Comparison of ENCODE assay signal across 8 mouse cellular contexts in the genomic region with DNA sequence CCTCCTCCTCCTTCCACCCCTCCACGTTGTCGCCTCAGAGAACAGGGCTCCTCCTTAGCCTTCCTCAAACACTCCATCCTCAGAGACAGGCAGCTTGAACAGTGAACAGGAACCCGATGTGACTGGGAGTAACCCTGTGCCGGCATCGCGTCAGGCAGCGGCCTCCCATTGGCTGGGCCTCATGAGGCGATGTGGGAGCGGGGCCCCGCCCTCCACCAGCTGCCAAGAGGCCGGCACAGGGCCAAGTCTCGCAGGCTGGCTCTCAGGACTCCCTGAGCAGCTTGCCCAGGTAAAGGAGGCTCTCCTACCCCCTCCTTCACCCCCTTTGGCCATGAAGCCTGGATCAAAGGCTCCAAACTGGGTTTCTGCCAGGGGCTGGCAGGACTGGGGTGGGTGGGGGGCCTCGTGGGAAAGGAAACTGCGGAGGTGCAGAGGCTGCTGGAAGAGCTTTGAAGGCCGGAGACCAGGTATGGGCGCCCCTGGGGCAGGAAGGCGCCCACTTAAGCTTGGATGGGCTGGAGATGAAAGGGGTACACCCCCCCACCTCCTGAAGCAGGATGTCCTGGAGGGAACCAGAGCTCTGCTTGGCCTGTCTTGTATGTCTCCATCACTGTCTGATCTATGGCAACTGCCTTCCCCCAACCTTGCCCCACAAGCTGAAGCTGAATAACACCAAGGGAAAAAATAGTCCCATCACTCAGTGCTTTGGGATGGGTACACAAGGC. TPM values are rescaled to one million over a fixed set of nuclear protein-coding genes. Genes with fewer than 3 reads are reported as not detected.
DNase-seq lines count a peak whose midpoint lies in the region; ATAC-seq and TF ChIP-seq lines count a peak whose summit lies in the region.

No protein-coding gene starts in this region.

- no peak for TF ChIP-seq CTCF in layer of hippocampus, adult 2 months (conservative IDR thresholded peaks at IDR 0.05)
- no peak for TF ChIP-seq CTCF in lung, adult 2 months (IDR thresholded peaks at IDR 0.05; ENCODE audit: insufficient read depth, low read length)

- peak overlapping the region; percentile 85 for H3K27ac ChIP-seq in forebrain, embryonic 15.5 days (replicated peaks)
- H3K27ac ChIP-seq in layer of hippocampus, adult 2 months = peak overlapping the region; percentile 88
- peak overlapping the region; percentile 75 for H3K27ac ChIP-seq in neural tube, embryonic 15.5 days (replicated peaks)

- ATAC-seq in forebrain, embryonic 15.5 days (replicated peaks) = peak; percentile 93
- peak; percentile 91 for ATAC-seq in neural tube, embryonic 15.5 days (ENCODE audit: low FRiP score)

- peak overlapping the region; percentile 45 for H3K4me2 ChIP-seq in forebrain, embryonic 15.5 days (replicated peaks)
- H3K4me2 ChIP-seq in neural tube, embryonic 15.5 days = peak overlapping the region; percentile 56

- no peak for TF ChIP-seq POLR2A in lung, adult 2 months (IDR thresholded peaks at IDR 0.05; ENCODE audit: borderline replicate concordance, extremely low read depth, low read depth, low read length)

- H3K9ac ChIP-seq in forebrain, embryonic 15.5 days (replicated peaks) = peak overlapping the region; percentile 39
- peak overlapping the region; percentile 46; the same call in 1 of the 2 replicates for H3K9ac ChIP-seq in neural tube, embryonic 15.5 days (replicated peaks)

- intact Hi-C loops in heart, postnatal 36 days (cut with DNase I) = no loop called here

- peak; percentile 85 for DNase-seq in ES-CJ7 (ENCODE audit: low read depth, low spot score)
- DNase-seq in cerebellum, adult 11-12 months = peak; percentile 65
- peak; percentile 64 to 72 for DNase-seq in heart, postnatal 36 days
- peak; percentile 87 for DNase-seq in layer of hippocampus, adult 2 months (ENCODE audit: low spot score in 2 of 2)
- peak; percentile 84 for DNase-seq in lung, adult 2 months
- peak; percentile 93 for DNase-seq in testis, postnatal 10 days (ENCODE audit: low spot score)

- 7% methylated on average over 17 of the region's 17 CpGs for WGBS in forebrain, embryonic 15.5 days
- WGBS in lung, adult 2 months = 8% methylated on average over 17 of the region's 17 CpGs
- 10% methylated on average over 17 of the region's 17 CpGs for WGBS in neural tube, embryonic 15.5 days

- H3K27me3 ChIP-seq in forebrain, embryonic 15.5 days = no peaks in the 10 kb centered on the region
- no peaks in the 10 kb centered on the region for H3K27me3 ChIP-seq in neural tube, embryonic 15.5 days (replicated peaks)

- H3K4me1 ChIP-seq in forebrain, embryonic 15.5 days = peaks cover 42% of the 10 kb centered on the region
- 0 out of 2 replicates have a peak, but pooled peaks cover 5% of the 10 kb centered on the region for H3K4me1 ChIP-seq in lung, adult 2 months (ENCODE audit: control insufficient read depth, insufficient read depth, low read length)
- peaks cover 43% of the 10 kb centered on the region for H3K4me1 ChIP-seq in neural tube, embryonic 15.5 days

- peak overlapping the region; percentile 25 for H3K4me3 ChIP-seq in forebrain, embryonic 15.5 days
- H3K4me3 ChIP-seq in layer of hippocampus, adult 2 months = peak overlapping the region; percentile 34
- H3K4me3 ChIP-seq in lung, adult 2 months (replicated peaks; ENCODE audit: extremely low read depth, low read depth, low read length) = no peak overlapping the region
- H3K4me3 ChIP-seq in neural tube, embryonic 15.5 days (replicated peaks) = peak overlapping the region; percentile 20

- H3K36me3 ChIP-seq in forebrain, embryonic 15.5 days = 0 out of 2 replicates have a peak, but pooled peaks cover 2% of the 10 kb centered on the region
- no peaks in the 10 kb centered on the region for H3K36me3 ChIP-seq in neural tube, embryonic 15.5 days

- H3K9me3 ChIP-seq in forebrain, embryonic 15.5 days = no peaks in the 10 kb centered on the region
- no peaks in the 10 kb centered on the region for H3K9me3 ChIP-seq in neural tube, embryonic 15.5 days (replicated peaks)

RNA-seq across cellular contexts. Expression of gene Mfsd2a, which starts 5.4 kb away (rescaled TPM):
- 33.4 and 35.4 TPM in 2 replicates for polyA plus RNA-seq in forebrain, embryonic 15.5 days (2015; fragmentation: Nextera tagmentation; extraction: Ambion mirVana)
- under 1 TPM in 1 of 2 experiments, not detected in 1; 0.42 TPM for total RNA-seq in heart, postnatal 36 days (2021)
- total RNA-seq in layer of hippocampus, adult 2 months (2021) = 10 to 100 TPM; 45.8 to 49.1 TPM
- 7.2 and 11.3 TPM in 2 replicates for polyA plus RNA-seq in lung, adult 2 months (2012; rRNA removed)
- 23.3 and 29.3 TPM in 2 replicates for polyA plus RNA-seq in neural tube, embryonic 15.5 days (2015; fragmentation: Nextera tagmentation; extraction: Ambion mirVana)

RNA-seq across cellular contexts. Expression of gene Mycl, which starts 39.9 kb away (rescaled TPM):
- 88.8 and 91.3 TPM in 2 replicates for polyA plus RNA-seq in forebrain, embryonic 15.5 days (2015; fragmentation: Nextera tagmentation; extraction: Ambion mirVana)
- under 1 TPM; 0.14 to 0.31 TPM for total RNA-seq in heart, postnatal 36 days (2021)
- total RNA-seq in layer of hippocampus, adult 2 months (2021) = 10 to 100 TPM; 31.8 to 32.4 TPM
- 8.1 and 11.7 TPM in 2 replicates for polyA plus RNA-seq in lung, adult 2 months (2012; rRNA removed)
- 38.2 and 52.3 TPM in 2 replicates for polyA plus RNA-seq in neural tube, embryonic 15.5 days (2015; fragmentation: Nextera tagmentation; extraction: Ambion mirVana)
